Comparison of ENCODE assay signal across 22 mouse cellular contexts in the genomic region with DNA sequence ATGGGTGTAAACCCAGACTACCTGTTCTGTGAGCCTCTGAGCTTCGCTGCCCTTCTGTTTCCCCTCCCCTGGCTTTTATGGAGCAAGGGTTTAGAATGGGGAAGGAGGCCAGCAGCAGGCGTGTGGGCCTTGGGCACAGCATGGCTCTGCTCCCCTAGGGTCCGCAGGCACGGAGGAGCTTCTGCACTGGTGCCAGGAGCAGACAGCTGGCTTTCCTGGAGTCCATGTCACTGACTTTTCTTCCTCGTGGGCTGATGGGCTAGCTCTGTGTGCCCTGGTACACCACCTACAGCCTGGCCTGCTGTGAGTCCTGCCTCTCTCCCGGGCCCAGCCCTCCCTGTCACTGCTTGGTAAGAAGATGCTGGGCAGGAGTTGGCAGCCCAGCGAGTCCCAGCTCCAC. TPM values are rescaled to one million over a fixed set of nuclear protein-coding genes. Genes with fewer than 3 reads are reported as not detected.
"Had no signal": no experiment of that assay in that cellular context is flagged by ENCODE, and none has a peak within 500 bp of the region (broad histone marks: within the 10 kb centered on the region; RNA-seq: fewer than 3 reads in every experiment).

No protein-coding gene starts in this region.

- H3K27ac ChIP-seq: kidney, postnatal 0 days; layer of hippocampus, adult 2 months; limb, embryonic 12.5 days; limb, embryonic 15.5 days; liver, embryonic 14.5 days; macrophage; midbrain, embryonic 15.5 days; neural tube, embryonic 13.5 days; stomach, embryonic 15.5 days had no signal

- ATAC-seq: liver, postnatal 0 days; lung, postnatal 0 days; midbrain, embryonic 15.5 days had no signal

- H3K9me3 ChIP-seq: limb, embryonic 12.5 days; limb, embryonic 15.5 days; midbrain, embryonic 15.5 days; neural tube, embryonic 13.5 days; stomach, embryonic 15.5 days had no signal

- H3K36me3 ChIP-seq: midbrain, embryonic 15.5 days had no signal

- H3K4me2 ChIP-seq: limb, embryonic 12.5 days; limb, embryonic 15.5 days; liver, embryonic 11.5 days; lung, embryonic 14.5 days; midbrain, embryonic 15.5 days; neural tube, embryonic 13.5 days; stomach, embryonic 15.5 days had no signal

- H3K27me3 ChIP-seq: limb, embryonic 12.5 days; limb, embryonic 15.5 days; midbrain, embryonic 15.5 days; neural tube, embryonic 13.5 days; stomach, embryonic 15.5 days had no signal

- DNase-seq: kidney, postnatal 25 days; layer of hippocampus, adult 9-11 months; liver, postnatal 0 days; lung, embryonic 14.5 days; retina, postnatal 1 day; right cerebral cortex, postnatal 25 days; spleen, adult 18-20 months; thymus, postnatal 25 days had no signal

- H3K4me3 ChIP-seq: layer of hippocampus, adult 2 months; limb, embryonic 12.5 days; limb, embryonic 15.5 days; midbrain, embryonic 15.5 days; myocyte; neural tube, embryonic 13.5 days; stomach, embryonic 15.5 days had no signal

- H3K9ac ChIP-seq: limb, embryonic 12.5 days; limb, embryonic 15.5 days; liver, embryonic 14.5 days; liver, postnatal 0 days; lung, embryonic 14.5 days; midbrain, embryonic 15.5 days; neural tube, embryonic 13.5 days; stomach, embryonic 15.5 days had no signal

RNA-seq across cellular contexts. Expression of a gene that starts 7.8 kb away (rescaled TPM):
- total RNA-seq: monocyte, adult 5-6 weeks; neutrophil, adult 5-6 weeks had no signal
- polyA plus RNA-seq: liver, embryonic 14.5 days; macrophage had no signal
